Mouse (Mus musculus) intestine, embryonic 16.5 days (tissue): ENCODE results near the gene Secisbp2. TPM values are rescaled to one million over a fixed set of nuclear protein-coding genes. Genes with fewer than 3 reads are reported as not detected.
A peak's percentile ranks its signal among the peaks of the same experiment; 100 is the strongest.

ENCODE experiments used
- ATAC-seq: fragments of 200-750 bp; cut with Nextera tagmentation; 2 replicates; pipeline ENCODE4 v1.8.0; 2017; ENCODE audit warnings: moderate TSS enrichment, moderate library complexity
- H3K27ac ChIP-seq: fragments of 300-500 bp; sonication (generic); 2 replicates; pipeline ENCODE4 v1.5.1; 2014; ENCODE audit warnings: mild to moderate bottlenecking, low read length
- H3K27me3 ChIP-seq: fragments of 300-500 bp; sonication (generic); replicated peaks from 2 replicates; pipeline ENCODE4 v1.6.1; 2014; ENCODE audit warnings: low read length, control low read depth, mixed read lengths; ENCODE audit not compliant: control insufficient read depth, insufficient read depth
- H3K36me3 ChIP-seq: fragments of 300-500 bp; sonication (generic); 2 replicates; pipeline ENCODE4 v1.6.1; 2014; ENCODE audit warnings: low read length, control low read depth; ENCODE audit not compliant: control insufficient read depth, insufficient read depth
- H3K4me1 ChIP-seq: fragments of 300-500 bp; sonication (generic); 2 replicates; pipeline ENCODE4 v1.6.1; 2014; ENCODE audit warnings: low read length, control low read depth, mixed read lengths; ENCODE audit not compliant: control insufficient read depth, insufficient read depth
- H3K4me2 ChIP-seq: fragments of 300-500 bp; sonication (generic); 2 replicates; pipeline ENCODE4 v1.6.1; 2014; ENCODE audit warnings: low read depth, low read length, control low read depth
- H3K4me3 ChIP-seq: fragments of 300-500 bp; sonication (generic); 2 replicates; pipeline ENCODE4 v1.5.1; 2014; ENCODE audit warnings: mild to moderate bottlenecking, low read length
- H3K9ac ChIP-seq: fragments of 300-500 bp; sonication (generic); 2 replicates; pipeline ENCODE4 v1.6.1; 2014; ENCODE audit warnings: low read depth, low read length
- H3K9me3 ChIP-seq: fragments of 300-500 bp; sonication (generic); 2 replicates; pipeline ENCODE4 v1.6.1; 2016; ENCODE audit warnings: low read length, control low read depth; ENCODE audit not compliant: control insufficient read depth
- WGBS: fragments of 180-500 bp; shearing (Covaris S2); extraction: QIAGEN DNeasy Blood & Tissue Kit; methylation state at CpG from one replicate; pipeline ENCODE4 v1.1.7; 2014; 5-methylcytosine and 5-hydroxymethylcytosine counted together
- polyA plus RNA-seq: library from polyadenylated mRNA; unstranded; fragments of >200 nt; fragmentation: Nextera tagmentation; extraction: Ambion mirVana; gene quantifications from 2 replicates; pipeline ENCODE4 v1.2.1, GENCODE M21; 2015

The Secisbp2 gene
- polyA plus RNA-seq, 1 experiment from 2014 or later, result 28.9 TPM

DNA sequence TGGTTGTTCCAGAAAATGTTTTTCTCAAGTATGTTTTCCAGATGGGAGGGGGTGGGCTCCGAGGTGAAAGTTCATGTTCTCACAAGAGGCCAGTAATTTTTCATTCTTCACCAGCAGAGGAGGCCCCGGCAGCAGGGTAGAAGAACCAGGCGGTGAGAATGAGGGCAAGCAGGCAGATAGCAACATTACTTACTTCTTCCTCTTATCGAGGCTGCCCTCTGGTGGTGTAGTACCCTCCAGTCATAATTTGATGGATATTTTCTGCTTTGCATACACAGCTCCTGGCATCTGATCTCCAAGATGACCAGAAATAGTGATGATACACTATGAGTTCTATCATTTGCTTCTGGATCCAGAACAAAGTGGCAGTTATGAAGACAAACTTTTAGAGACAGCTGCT, 12.5 kb upstream of the Secisbp2 start:
- no peak overlapping the region for H3K9ac ChIP-seq
- ATAC-seq, result no peak
- H3K27me3 ChIP-seq, result no peaks in the 10 kb centered on the region
- no peak overlapping the region for H3K4me2 ChIP-seq
- H3K9me3 ChIP-seq, result no peaks in the 10 kb centered on the region
- H3K4me1 ChIP-seq, result peaks cover 2% of the 10 kb centered on the region; the same call in 1 of the 2 replicates
- no peak overlapping the region for H3K27ac ChIP-seq
- no peaks in the 10 kb centered on the region for H3K36me3 ChIP-seq
- 81% methylated on average over 4 of the region's 4 CpGs for WGBS
- H3K4me3 ChIP-seq, result no peak overlapping the region

DNA sequence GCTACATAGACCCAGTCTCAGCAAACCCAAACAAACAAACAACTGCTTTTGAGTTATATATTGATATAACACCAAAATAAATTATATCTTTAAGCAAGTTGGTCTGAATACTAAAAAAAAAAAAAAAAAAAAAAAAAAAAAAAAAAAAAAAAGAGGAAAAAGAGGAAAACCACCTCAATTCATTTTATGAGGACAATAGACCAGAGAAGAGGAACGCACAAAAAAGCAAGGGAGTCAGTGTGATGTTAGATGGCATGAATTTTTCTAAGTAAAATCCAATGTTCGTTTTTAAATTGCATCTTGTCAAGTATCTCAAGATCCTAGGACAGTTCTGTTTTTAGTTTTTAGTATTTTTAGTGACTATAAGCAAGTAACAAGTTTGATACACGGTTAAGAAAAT, 10.1 kb upstream of the Secisbp2 start:
- H3K27ac ChIP-seq, result no peak overlapping the region
- no peaks in the 10 kb centered on the region for H3K9me3 ChIP-seq
- H3K27me3 ChIP-seq, result no peaks in the 10 kb centered on the region
- peaks cover 5% of the 10 kb centered on the region; the same call in 1 of the 2 replicates for H3K4me1 ChIP-seq
- WGBS, result 90% methylated on average over 3 of the region's 3 CpGs
- H3K4me2 ChIP-seq, result no peak overlapping the region
- no peaks in the 10 kb centered on the region for H3K36me3 ChIP-seq
- H3K4me3 ChIP-seq, result no peak overlapping the region
- no peak for ATAC-seq
- no peak overlapping the region for H3K9ac ChIP-seq

DNA sequence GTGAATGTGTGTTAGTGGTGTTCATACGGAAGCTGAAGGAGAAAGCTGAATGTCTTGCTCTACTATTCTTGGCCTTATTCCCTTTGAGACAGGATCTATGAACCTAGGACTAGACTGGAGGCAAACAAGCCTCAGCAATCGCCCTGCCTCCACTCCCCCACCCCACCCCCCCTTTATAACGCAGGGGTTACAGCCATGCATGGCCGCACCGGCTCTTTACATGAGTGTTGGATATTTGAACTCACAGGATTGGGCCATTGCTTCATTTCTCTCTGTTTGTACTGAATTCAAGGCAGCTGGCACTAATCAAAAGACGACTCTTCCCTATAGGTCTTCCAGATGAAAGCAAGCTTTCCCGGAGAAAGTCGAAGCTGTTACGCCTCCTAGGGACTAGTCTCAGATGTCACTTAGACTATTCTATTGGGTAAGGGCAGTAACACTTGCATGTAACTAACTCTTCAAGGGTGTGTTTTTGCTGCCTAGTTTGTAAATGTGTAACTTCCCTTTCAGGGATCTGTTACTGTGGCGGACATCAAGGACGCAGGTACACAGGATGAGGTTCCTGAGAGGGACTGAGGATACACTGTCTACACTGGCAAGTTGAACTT, 9.2 kb upstream of the Secisbp2 start:
- ATAC-seq, result peak; percentile 6; the same call in 1 of the 2 replicates
- 33% methylated on average over 11 of the region's 11 CpGs for WGBS
- Histone ChIP-seq H3K4me1 (peaks cover 12% of the 10 kb centered on the region), H3K9me3 (no peaks in the 10 kb centered on the region), H3K27me3 (no peaks in the 10 kb centered on the region), H3K4me2 (peak overlapping the region; percentile 39), H3K36me3 (no peaks in the 10 kb centered on the region), H3K9ac (peak overlapping the region; percentile 49), H3K4me3 (peak overlapping the region; percentile 29), H3K27ac (peak overlapping the region; percentile 34)

DNA sequence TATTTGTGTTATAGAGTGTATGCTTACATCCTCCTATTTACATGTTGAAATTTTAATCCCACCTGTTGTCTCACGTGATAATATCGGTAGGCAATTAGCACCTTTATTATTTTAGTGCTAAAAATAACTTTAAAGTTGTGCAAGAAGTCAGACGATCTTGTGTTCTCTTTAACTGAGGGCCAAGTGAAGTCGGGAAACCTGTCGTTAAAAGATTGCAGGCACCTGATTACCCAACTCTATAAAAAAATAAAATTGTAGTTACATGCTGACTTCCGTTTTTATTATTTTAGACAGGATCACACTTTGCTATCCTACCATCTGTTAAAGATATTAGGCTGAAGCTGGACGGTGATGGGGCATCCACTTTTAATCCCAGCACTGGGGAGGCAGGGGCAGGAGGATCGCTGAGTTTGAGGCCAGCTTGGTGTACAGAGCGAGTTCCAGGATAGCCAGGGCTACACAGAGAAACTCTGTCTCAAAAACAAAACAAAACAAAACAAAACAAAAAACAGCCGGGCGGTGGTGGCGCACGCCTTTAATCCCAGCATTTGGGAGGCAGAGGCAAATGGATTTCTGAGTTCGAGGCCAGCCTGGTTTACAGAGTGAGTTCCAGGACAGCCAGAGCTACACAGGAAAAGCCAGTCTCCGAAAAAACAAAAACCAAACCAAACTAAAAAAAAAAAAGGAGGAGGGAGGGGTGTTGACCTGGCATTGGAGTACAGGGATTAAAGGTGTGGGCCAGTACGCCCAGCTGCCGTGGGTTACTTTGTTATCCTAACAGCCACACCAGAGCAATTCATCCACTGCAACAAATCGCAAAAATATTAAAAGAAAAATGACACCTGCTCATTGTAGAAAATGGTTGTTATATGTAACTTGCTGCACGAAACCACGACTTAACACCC, 7.3 kb upstream of the Secisbp2 start:
- Histone ChIP-seq H3K9ac (peak overlapping the region; percentile 74), H3K27ac (peak overlapping the region; percentile 68), H3K27me3 (no peaks in the 10 kb centered on the region), H3K36me3 (no peaks in the 10 kb centered on the region), H3K4me3 (peak overlapping the region; percentile 78), H3K4me1 (peaks cover 18% of the 10 kb centered on the region), H3K4me2 (peak overlapping the region; percentile 60), H3K9me3 (no peaks in the 10 kb centered on the region)
- WGBS, result 45% methylated on average over 20 of the region's 20 CpGs
- peak; percentile 12; the same call in 1 of the 2 replicates for ATAC-seq

DNA sequence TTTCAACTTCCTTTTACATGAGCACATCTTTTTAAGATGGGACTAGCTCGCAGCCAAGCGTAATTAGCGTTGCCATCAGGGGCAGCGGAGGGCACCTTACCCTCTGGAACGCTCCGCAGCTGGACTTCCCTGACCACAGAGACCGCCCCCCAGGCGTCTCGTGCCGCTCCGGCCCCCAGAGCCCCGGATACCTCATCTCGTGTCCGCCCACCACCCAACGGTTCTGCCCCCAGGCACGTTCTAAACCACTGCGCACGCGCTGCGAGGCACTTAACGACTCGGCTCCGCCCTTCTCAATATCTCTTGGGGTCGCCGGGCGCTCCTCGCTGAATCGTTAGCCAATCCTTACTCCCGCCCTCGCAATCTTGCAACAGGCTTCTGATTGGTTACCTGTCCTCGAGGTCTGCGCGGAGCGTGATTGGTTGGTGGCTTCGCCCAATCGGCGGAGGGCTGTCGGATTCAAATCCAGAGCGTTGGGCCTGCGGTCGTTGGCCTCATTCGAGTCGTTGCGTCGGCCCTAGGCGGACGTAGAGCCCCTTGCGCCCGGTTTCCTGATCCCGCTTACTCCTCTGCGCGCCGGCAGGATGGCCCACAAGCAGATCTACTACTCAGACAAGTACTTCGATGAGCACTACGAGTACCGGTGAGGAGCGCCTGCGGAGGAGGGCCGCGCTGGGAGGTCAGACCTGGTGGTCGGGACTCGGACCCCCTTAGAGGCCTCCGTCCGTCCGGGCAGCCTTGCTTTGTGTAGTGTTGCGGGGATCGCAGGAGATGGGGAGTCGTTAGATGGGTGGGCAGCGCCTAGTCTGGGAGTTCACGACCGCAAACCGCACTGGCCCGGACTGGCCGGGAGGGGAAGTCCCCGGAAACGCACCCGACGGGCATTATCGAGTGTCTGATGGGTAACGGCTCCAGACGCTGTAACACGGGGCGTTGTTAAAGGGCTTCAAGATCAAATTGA, 6.4 kb upstream of the Secisbp2 start, which contains the start of gene Cks2:
Gene Cks2 (plus strand): TSS at position 404 of the 961 bp plus-strand sequence.
- Histone ChIP-seq H3K27me3 (no peaks in the 10 kb centered on the region), H3K4me3 (peak within 1 kb of the TSS; percentile 78), H3K9me3 (no peaks in the 10 kb centered on the region), H3K4me2 (peak within 1 kb of the TSS; percentile 62), H3K4me1 (peaks cover 18% of the 10 kb centered on the region), H3K27ac (peak within 1 kb of the TSS; percentile 91), H3K36me3 (no peaks in the 10 kb centered on the region), H3K9ac (peak within 1 kb of the TSS; percentile 88)
- ATAC-seq, result peak; percentile 94
- WGBS, result under 1% methylated on average over 83 of the region's 83 CpGs

DNA sequence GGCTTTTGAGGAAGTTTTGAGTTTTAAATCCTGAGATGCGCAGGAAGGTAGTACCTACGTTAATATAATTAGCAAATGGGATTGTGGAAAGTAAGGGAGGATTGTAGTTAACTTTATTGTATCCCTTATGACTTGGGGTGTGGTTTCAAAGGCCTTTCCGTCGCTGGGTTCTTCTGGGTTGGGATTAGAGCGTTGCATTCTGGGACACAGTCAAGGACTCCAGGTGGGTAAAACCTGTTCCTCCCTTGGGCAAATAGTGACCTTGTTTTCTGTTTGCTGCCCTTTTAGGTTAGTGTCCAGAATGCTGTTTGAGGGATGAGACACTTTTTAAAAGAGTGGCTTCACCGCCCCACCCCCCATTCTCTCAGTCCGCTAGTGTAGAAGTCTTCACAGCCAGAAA, 5.6 kb upstream of the Secisbp2 start:
- H3K4me3 ChIP-seq, result peak overlapping the region; percentile 78
- H3K9ac ChIP-seq, result peak overlapping the region; percentile 88
- no peaks in the 10 kb centered on the region for H3K9me3 ChIP-seq
- peak overlapping the region; percentile 62 for H3K4me2 ChIP-seq
- no peak for ATAC-seq
- peaks cover 2% of the 10 kb centered on the region; the same call in 1 of the 2 replicates for H3K36me3 ChIP-seq
- under 1% methylated on average over 7 of the region's 7 CpGs for WGBS
- H3K27ac ChIP-seq, result peak overlapping the region; percentile 91
- H3K4me1 ChIP-seq, result peaks cover 20% of the 10 kb centered on the region
- no peaks in the 10 kb centered on the region for H3K27me3 ChIP-seq

DNA sequence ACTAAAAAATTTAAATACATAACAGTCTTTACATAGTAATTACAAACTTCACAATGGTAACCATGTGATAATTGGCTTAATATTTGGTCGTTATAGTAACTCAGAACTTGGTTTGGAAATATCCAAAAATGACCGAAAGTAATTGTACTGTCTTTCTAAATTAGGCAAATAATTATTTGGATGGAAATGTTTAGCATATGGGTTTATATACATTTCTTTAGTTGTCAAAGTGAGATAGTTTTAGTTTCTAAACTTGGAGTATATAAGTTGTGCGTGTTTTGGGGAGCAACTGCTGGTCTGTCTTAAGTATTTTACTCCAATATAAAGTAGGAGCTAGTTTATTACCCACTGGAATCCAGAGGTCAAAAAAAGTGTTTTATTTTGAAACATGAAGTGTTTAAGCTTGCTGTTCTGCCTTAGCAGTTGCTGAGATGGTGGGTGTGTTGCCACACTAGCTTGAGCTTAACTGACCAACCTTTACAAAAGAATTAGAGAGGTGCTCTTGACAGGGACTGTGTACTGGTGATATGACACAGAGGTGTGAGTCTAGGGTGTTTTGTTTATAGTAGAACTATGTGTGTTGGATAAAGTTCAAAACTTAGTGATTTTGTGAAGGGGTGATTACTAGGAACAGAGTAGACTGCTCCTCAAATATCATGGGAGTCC, 5.0 kb upstream of the Secisbp2 start:
- Histone ChIP-seq H3K9ac (peak overlapping the region; percentile 88), H3K4me3 (peak overlapping the region; percentile 78), H3K27ac (peak overlapping the region; percentile 63), H3K9me3 (no peaks in the 10 kb centered on the region), H3K4me2 (peak overlapping the region; percentile 67), H3K36me3 (peaks cover 3% of the 10 kb centered on the region; the same call in 1 of the 2 replicates), H3K4me1 (peaks cover 24% of the 10 kb centered on the region), H3K27me3 (no peaks in the 10 kb centered on the region)
- 13% methylated on average over 3 of the region's 3 CpGs for WGBS
- ATAC-seq, result no peak

DNA sequence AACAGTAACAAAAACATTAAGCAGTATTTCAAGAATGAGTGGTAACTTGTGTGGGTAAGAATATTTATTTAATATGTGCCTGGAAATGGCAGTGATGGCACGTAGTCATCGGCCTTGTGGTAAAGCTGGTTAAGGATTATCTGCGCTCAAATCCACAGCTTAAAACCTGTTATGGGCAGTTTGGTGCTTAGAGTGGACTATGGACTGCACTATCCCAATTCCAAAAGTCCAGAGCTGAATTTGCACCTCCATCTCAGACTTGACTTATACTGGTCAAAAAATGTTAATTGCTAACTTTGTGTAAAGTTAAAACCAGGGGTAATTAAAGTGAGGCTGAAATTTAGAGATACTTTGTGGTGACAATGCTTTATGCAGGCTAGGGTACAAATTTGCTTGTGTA, 3.7 kb upstream of the Secisbp2 start:
- Histone ChIP-seq H3K27ac (no peak overlapping the region), H3K9me3 (no peaks in the 10 kb centered on the region), H3K36me3 (peaks cover 5% of the 10 kb centered on the region; the same call in 1 of the 2 replicates), H3K27me3 (no peaks in the 10 kb centered on the region), H3K9ac (no peak overlapping the region; the same call in 1 of the 2 replicates), H3K4me1 (peaks cover 24% of the 10 kb centered on the region), H3K4me2 (peak overlapping the region; percentile 67), H3K4me3 (peak overlapping the region; percentile 49)
- ATAC-seq, result no peak
- WGBS, result 79% methylated on average over 3 of the region's 3 CpGs
